ENCODE assay signal across 16 mouse cellular contexts in the genomic region with DNA sequence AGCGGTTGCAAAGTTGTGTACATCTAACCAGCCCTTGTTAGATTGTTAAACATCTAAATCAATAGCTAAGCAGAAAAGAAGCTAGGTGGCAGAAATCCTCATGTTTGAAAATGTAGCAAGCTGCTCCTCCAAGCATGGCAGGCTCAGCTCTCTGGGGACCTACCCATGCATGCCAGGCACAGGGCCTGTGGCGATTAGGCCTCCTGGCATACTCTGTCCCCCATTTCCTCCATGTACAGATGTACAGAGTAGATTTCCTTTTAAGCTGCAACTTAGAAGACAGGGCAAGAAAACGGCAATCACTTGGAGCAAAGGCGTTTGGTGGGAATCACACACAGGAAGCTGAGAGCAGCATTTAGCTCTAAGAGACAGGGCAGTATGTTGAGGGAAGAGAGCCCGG. TPM values are rescaled to one million over a fixed set of nuclear protein-coding genes. Genes with fewer than 3 reads are reported as not detected.
A peak's percentile ranks its signal among the peaks of the same experiment; 100 is the strongest.
DNase-seq lines count a peak whose midpoint lies in the region; ATAC-seq and TF ChIP-seq lines count a peak whose summit lies in the region.
"Had no signal": no experiment of that assay in that cellular context is flagged by ENCODE, and none has a peak within 500 bp of the region (broad histone marks: within the 10 kb centered on the region; RNA-seq: fewer than 3 reads in every experiment).

No protein-coding gene starts in this region.

- peaks cover 5% of the 10 kb centered on the region; the same call in 1 of the 2 replicates for H3K4me1 ChIP-seq in heart, embryonic 10.5 days
- H3K4me1 ChIP-seq in spleen, adult 2 months (ENCODE audit: control insufficient read depth, insufficient read depth, insufficient read length) = peaks cover 31% of the 10 kb centered on the region
- peaks cover 46% of the 10 kb centered on the region for H3K4me1 ChIP-seq in kidney, embryonic 16.5 days (ENCODE audit: insufficient read depth, low read length)
- H3K4me1 ChIP-seq: embryonic facial prominence, embryonic 13.5 days; heart, embryonic 13.5 days had no signal

- H3K36me3 ChIP-seq in heart, embryonic 10.5 days = no peaks in the 10 kb centered on the region
- no peaks in the 10 kb centered on the region for H3K36me3 ChIP-seq in spleen, adult 2 months (ENCODE audit: control insufficient read depth, insufficient read depth, low read length)
- no peaks in the 10 kb centered on the region for H3K36me3 ChIP-seq in kidney, embryonic 16.5 days (ENCODE audit: insufficient read depth, low read length)
- H3K36me3 ChIP-seq: embryonic facial prominence, embryonic 13.5 days; forebrain, embryonic 15.5 days; heart, embryonic 13.5 days; hindbrain, embryonic 12.5 days; liver, embryonic 12.5 days had no signal

- H3K27me3 ChIP-seq in heart, embryonic 10.5 days (ENCODE audit: insufficient read depth, poor library complexity, severe bottlenecking) = no peaks in the 10 kb centered on the region
- no peaks in the 10 kb centered on the region for H3K27me3 ChIP-seq in spleen, adult 2 months (ENCODE audit: control insufficient read depth, insufficient read depth, low read length)
- no peaks in the 10 kb centered on the region for H3K27me3 ChIP-seq in kidney, embryonic 16.5 days (ENCODE audit: insufficient read depth, low read length)
- H3K27me3 ChIP-seq: embryonic facial prominence, embryonic 13.5 days; forebrain, embryonic 15.5 days; heart, embryonic 13.5 days; hindbrain, embryonic 12.5 days; liver, embryonic 12.5 days had no signal

- DNase-seq in heart, adult 11 months = peak; percentile 73
- no peak for DNase-seq in heart, embryonic 10.5 days (ENCODE audit: low spot score)
- DNase-seq in spleen, adult 2 months (ENCODE audit: low read depth in 1 of 2, low spot score in 2 of 2) = peak in 1 of 2 experiments; percentile 68
- no peak for DNase-seq in spleen, adult 12 weeks (ENCODE audit: low spot score)
- no peak for DNase-seq in lung, adult 18-20 months
- DNase-seq in gastrocnemius, adult 18-20 months (ENCODE audit: low spot score) = no peak
- no peak for DNase-seq in urinary bladder, postnatal 25 days (ENCODE audit: low spot score)
- DNase-seq: cerebellum, postnatal 14 days; gastrocnemius, postnatal 14 days; lung, postnatal 14 days had no signal

- TF ChIP-seq POLR2A in spleen, adult 2 months (IDR thresholded peaks at IDR 0.05; ENCODE audit: low read depth, low read length) = no peak

- H3K27ac ChIP-seq in heart, embryonic 10.5 days = no peak overlapping the region
- peak overlapping the region; percentile 24 for H3K27ac ChIP-seq in spleen, adult 2 months (ENCODE audit: insufficient read depth, low read length)
- peak overlapping the region; percentile 61 for H3K27ac ChIP-seq in kidney, embryonic 16.5 days (ENCODE audit: low read length)
- H3K27ac ChIP-seq: embryonic facial prominence, embryonic 13.5 days; forebrain, embryonic 15.5 days; heart, embryonic 13.5 days; hindbrain, embryonic 12.5 days; liver, embryonic 12.5 days had no signal

- TF ChIP-seq CTCF in spleen, adult 2 months (IDR thresholded peaks at IDR 0.05; ENCODE audit: extremely low read depth, insufficient read depth, insufficient read length, insufficient replicate concordance) = no peak

- H3K9me3 ChIP-seq in heart, embryonic 10.5 days = no peaks in the 10 kb centered on the region
- H3K9me3 ChIP-seq in kidney, embryonic 16.5 days (ENCODE audit: low read length) = no peaks in the 10 kb centered on the region
- H3K9me3 ChIP-seq: embryonic facial prominence, embryonic 13.5 days; forebrain, embryonic 15.5 days; heart, embryonic 13.5 days; hindbrain, embryonic 12.5 days; liver, embryonic 12.5 days had no signal

- peak; percentile 69; the same call in 1 of the 2 replicates for ATAC-seq in kidney, embryonic 16.5 days (ENCODE audit: low FRiP score, low TSS enrichment)
- ATAC-seq: forebrain, embryonic 15.5 days; liver, embryonic 12.5 days had no signal

- 82% methylated on average over 5 of the region's 5 CpGs for WGBS in heart, embryonic 10.5 days
- 21% methylated on average over 5 of the region's 5 CpGs for WGBS in spleen, adult 2 months
- WGBS in kidney, embryonic 16.5 days = 49% methylated on average over 5 of the region's 5 CpGs

- H3K9ac ChIP-seq in kidney, embryonic 16.5 days (replicated peaks; ENCODE audit: low read length) = 0 out of 2 replicates have a peak overlapping the region, but pooled peaks have one; percentile 31
- H3K9ac ChIP-seq: embryonic facial prominence, embryonic 13.5 days; forebrain, embryonic 15.5 days; heart, embryonic 13.5 days; hindbrain, embryonic 12.5 days; liver, embryonic 12.5 days had no signal

- H3K4me2 ChIP-seq in kidney, embryonic 16.5 days (replicated peaks; ENCODE audit: low read depth, low read length) = no peak overlapping the region
- H3K4me2 ChIP-seq: embryonic facial prominence, embryonic 13.5 days; forebrain, embryonic 15.5 days; heart, embryonic 13.5 days; hindbrain, embryonic 12.5 days; liver, embryonic 12.5 days had no signal

- H3K4me3 ChIP-seq in heart, embryonic 10.5 days = no peak overlapping the region
- no peak overlapping the region for H3K4me3 ChIP-seq in spleen, adult 2 months (ENCODE audit: extremely low read depth, insufficient read depth, insufficient read length)
- no peak overlapping the region for H3K4me3 ChIP-seq in kidney, embryonic 16.5 days (ENCODE audit: low read length)
- H3K4me3 ChIP-seq: embryonic facial prominence, embryonic 13.5 days; forebrain, embryonic 15.5 days; heart, embryonic 13.5 days; hindbrain, embryonic 12.5 days; liver, embryonic 12.5 days had no signal

RNA-seq across cellular contexts. Expression of a gene that starts 31.6 kb away (rescaled TPM):
- 16.9 and 17.4 TPM in 2 replicates for polyA plus RNA-seq in heart, embryonic 10.5 days (2016; fragmentation: Nextera tagmentation; extraction: Ambion mirVana)
- 21.6 and 22.1 TPM in 2 replicates for polyA plus RNA-seq in spleen, adult 2 months (2012; rRNA removed)
- 25.6 and 28.2 TPM in 2 replicates for polyA plus RNA-seq in kidney, embryonic 16.5 days (2015; fragmentation: Nextera tagmentation; extraction: Ambion mirVana)
- total RNA-seq in gastrocnemius, adult 18-20 months (2021) = 1 to 10 TPM; 5.4 to 9.9 TPM
